Mouse (Mus musculus): Measurements from ENCODE around the gene Asb12. TPM values are rescaled to one million over a fixed set of nuclear protein-coding genes. Genes with fewer than 3 reads are reported as not detected.

Asb12 gene
- polyA plus RNA-seq, 1 experiment: 0.86 TPM

- Histone ChIP-seq H3K36me3 (ENCODE audit: control insufficient read depth, insufficient read depth, low read length) (no peaks in the 10 kb centered on the region), H3K27me3 (replicated peaks; ENCODE audit: control insufficient read depth, insufficient read depth, low read length) (no peaks in the 10 kb centered on the region), H3K4me1 (ENCODE audit: control insufficient read depth, insufficient read depth, low read length) (no peaks in the 10 kb centered on the region), H3K27ac (ENCODE audit: insufficient read depth, low read depth, low read length) (no peak overlapping the region), H3K4me3 (ENCODE audit: insufficient read depth, low read depth, low read length) (no peak overlapping the region)
- TF ChIP-seq POLR2A (IDR thresholded peaks at IDR 0.05; ENCODE audit: low read depth, low read length): no peak
- 96% methylated on average over 1 of the region's 1 CpGs for WGBS
- no peak for DNase-seq
These were observed 120.6 kb downstream of the Asb12 start for GRCm38 (mm10) chrX:95437236-95437635.

Other genes starting within 250 kb of the Asb12 start
- gene Amer1, start 113.1 kb downstream of the Asb12 start, polyA plus RNA-seq (2012; rRNA removed): 1.8 TPM in 2 replicates
- gene Pfn5, start 117 bp upstream of the Asb12 start, polyA plus RNA-seq (2012; rRNA removed): not detected in 2 replicates
- gene Zc4h2, start 100.5 kb upstream of the Asb12 start, polyA plus RNA-seq (2012; rRNA removed): 1.6 and 2.0 TPM in 2 replicates
- 0.69 and 0.71 TPM in 2 replicates for gene Zc3h12b, start 153.7 kb upstream of the Asb12 start, polyA plus RNA-seq (2012; rRNA removed)

Data from kidney, adult 2 months (tissue).